Mouse (Mus musculus): ENCODE results near the gene Slc38a6. TPM values are rescaled to one million over a fixed set of nuclear protein-coding genes. Genes with fewer than 3 reads are reported as not detected.

Gene Slc38a6
- polyA plus RNA-seq, 1 experiment, result 26.0 TPM

DNA sequence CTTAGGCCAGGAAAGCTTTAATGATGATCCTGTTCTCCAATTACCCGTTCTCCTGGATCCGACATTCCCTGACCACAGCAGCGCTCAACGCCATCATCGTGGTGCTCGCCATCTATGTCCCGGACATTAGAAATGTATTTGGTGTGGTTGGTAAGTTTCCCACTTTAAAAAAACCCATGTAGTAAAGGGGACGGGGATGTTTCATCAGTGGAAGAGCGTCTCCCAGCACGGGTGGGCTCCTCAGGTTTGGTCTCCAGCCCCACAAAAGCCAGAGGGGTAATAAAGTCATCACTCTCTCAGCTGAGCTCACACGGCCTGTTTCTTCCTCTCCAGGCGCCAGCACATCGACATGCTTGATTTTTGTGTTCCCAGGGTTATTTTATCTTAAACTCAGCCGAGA, 65.2 kb downstream of the Slc38a6 start:
- Histone ChIP-seq H3K4me3 (ENCODE audit: insufficient read depth, low read length) (no peak overlapping the region), H3K4me1 (ENCODE audit: control insufficient read depth, insufficient read depth, low read length) (peaks cover 6% of the 10 kb centered on the region), H3K27ac (ENCODE audit: insufficient read depth, low read length) (no peak overlapping the region)
- TF ChIP-seq POLR2A (IDR thresholded peaks at IDR 0.05; ENCODE audit: low read depth, low read length) (no peak), CTCF (IDR thresholded peaks at IDR 0.05; ENCODE audit: borderline replicate concordance, insufficient read depth, low read length) (no peak)

DNA sequence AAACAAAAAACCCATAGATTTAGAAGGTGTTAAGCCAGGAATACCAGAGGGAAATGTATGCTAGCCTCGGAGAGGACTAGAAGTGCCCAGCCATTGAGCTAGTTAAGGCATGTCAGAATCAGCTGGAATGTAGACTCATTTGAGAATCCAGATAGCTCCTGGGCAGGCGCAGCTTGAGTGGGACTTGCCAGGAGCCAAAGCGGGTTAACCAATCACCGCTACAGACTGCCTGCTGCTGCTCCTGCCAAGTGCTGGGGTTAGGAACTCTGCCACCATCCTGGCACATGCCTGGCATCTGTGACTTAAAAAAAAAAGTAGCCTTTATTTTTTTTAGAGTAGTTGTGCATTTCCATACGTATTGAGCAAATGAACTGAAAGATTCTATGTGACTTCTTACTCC, 66.8 kb downstream of the Slc38a6 start:
- peaks cover 6% of the 10 kb centered on the region for H3K4me1 ChIP-seq (ENCODE audit: control insufficient read depth, insufficient read depth, low read length)
- no peak overlapping the region for H3K4me3 ChIP-seq (ENCODE audit: insufficient read depth, low read length)
- TF ChIP-seq POLR2A (IDR thresholded peaks at IDR 0.05; ENCODE audit: low read depth, low read length), result no peak
- TF ChIP-seq CTCF (IDR thresholded peaks at IDR 0.05; ENCODE audit: borderline replicate concordance, insufficient read depth, low read length), result no peak
- H3K27ac ChIP-seq (ENCODE audit: insufficient read depth, low read length), result no peak overlapping the region

DNA sequence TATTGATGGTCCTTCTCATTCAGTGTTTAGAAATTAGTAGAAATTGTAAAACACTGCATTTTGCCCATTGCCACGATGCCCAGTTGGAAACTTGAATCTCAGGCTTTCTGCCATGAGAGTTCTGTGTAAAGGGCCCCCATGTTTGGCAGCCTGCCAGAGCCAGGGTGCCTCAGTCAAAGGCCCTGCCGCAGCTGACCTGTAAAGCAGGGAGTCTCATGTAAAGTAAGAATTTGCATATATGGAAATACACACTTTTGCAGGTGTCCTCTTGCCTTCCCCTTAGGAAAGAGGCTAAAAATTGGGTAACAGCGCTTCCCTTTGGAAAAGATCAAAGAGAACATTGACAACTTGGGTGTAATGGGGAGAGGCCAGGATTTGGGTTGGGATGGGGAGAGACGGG, 67.9 kb downstream of the Slc38a6 start:
- H3K4me1 ChIP-seq (ENCODE audit: control insufficient read depth, insufficient read depth, low read length), result peaks cover 6% of the 10 kb centered on the region
- TF ChIP-seq POLR2A (IDR thresholded peaks at IDR 0.05; ENCODE audit: low read depth, low read length), result no peak
- no peak for TF ChIP-seq CTCF (IDR thresholded peaks at IDR 0.05; ENCODE audit: borderline replicate concordance, insufficient read depth, low read length)
- H3K4me3 ChIP-seq (ENCODE audit: insufficient read depth, low read length), result no peak overlapping the region

DNA sequence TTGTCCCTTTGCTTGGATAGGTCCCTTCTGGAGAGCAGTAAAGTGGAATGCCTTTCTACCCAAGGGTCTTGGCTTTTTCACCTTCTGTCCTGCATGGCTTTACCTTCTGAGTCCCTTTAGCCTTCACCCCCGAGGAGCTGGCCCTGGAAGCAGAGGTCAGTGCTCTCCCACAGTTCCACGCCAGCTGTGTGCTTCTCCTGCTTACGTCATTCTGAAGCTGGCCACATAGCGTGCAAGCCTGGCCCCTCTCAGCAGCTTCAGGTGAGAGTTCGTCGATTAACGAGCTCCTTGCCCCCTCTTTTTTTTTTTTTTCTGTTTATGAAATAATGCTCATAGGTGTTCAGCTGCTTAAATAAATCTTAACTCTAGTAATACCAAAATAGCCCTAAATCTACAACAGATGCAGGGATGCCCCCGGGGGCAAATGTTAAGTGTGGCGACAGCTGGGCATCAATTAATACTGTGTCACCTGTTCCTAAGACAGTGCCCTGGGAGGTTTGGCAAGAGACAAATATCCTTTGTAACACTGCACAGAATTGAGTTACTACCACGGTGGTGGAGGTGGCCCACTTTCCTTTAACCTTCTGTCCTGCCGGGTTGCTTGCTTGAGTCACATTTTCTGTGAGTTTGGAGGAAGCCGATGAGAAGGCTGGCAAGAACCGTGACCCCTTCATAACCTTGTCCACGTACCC, 68.7 kb downstream of the Slc38a6 start:
- H3K4me3 ChIP-seq (ENCODE audit: insufficient read depth, low read length), result no peak overlapping the region
- TF ChIP-seq POLR2A (IDR thresholded peaks at IDR 0.05; ENCODE audit: low read depth, low read length) (no peak), CTCF (IDR thresholded peaks at IDR 0.05; ENCODE audit: borderline replicate concordance, insufficient read depth, low read length) (no peak)
- H3K27ac ChIP-seq (ENCODE audit: insufficient read depth, low read length), result no peak overlapping the region
- H3K4me1 ChIP-seq (ENCODE audit: control insufficient read depth, insufficient read depth, low read length), result peaks cover 6% of the 10 kb centered on the region

More for the DNA sequence above, 67.9 kb downstream of the Slc38a6 start:
- H3K27ac ChIP-seq (ENCODE audit: insufficient read depth, low read length), result no peak overlapping the region

DNA sequence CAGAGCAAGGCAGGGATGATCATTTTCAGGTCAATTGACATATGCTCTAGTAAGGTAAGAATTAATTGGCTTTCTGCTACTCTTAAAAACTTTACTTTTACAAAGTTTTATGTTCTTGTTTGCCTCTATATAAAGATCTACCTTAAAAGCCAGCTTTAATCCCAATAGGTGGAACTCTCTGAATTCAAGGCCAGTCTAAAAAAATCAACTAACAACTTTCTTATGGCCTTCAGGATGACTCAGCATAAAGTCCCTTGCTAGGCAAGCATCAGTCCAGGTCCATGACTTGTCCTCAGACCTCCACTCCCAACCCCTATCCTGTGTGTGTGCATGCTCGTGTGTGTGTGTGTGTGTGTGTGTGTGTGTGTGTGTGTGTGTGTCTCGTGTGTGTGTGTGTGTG, 70.1 kb downstream of the Slc38a6 start:
- no peak overlapping the region for H3K4me3 ChIP-seq (ENCODE audit: insufficient read depth, low read length)
- H3K27ac ChIP-seq (ENCODE audit: insufficient read depth, low read length), result peak overlapping the region; percentile 26; the same call in 1 of the 2 replicates
- H3K4me1 ChIP-seq (ENCODE audit: control insufficient read depth, insufficient read depth, low read length), result 0 out of 2 replicates have a peak, but pooled peaks cover under 1% of the 10 kb centered on the region
- TF ChIP-seq CTCF (IDR thresholded peaks at IDR 0.05; ENCODE audit: borderline replicate concordance, insufficient read depth, low read length) (no peak), POLR2A (IDR thresholded peaks at IDR 0.05; ENCODE audit: low read depth, low read length) (no peak)

DNA sequence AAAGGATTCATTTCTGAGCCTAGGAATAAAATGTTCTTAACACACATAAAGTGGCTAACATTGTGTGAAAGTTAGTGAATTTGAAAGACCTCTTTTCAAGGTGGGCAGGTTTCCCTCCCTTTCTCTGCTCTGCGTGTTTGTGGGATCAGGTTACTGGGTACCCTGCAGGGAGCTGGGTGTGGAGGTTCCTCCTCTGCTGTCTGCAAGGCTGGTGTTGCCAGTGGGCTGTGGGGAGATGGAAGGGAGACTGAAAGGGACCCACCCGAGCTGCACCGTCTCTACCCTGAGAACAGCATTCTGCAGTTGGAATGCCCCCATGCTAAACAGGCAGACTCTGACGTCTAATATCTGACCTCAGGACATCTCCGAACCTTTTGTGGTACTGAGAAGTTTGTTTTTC, 70.7 kb downstream of the Slc38a6 start:
- Histone ChIP-seq H3K4me1 (ENCODE audit: control insufficient read depth, insufficient read depth, low read length) (no peaks in the 10 kb centered on the region), H3K27ac (ENCODE audit: insufficient read depth, low read length) (no peak overlapping the region), H3K4me3 (ENCODE audit: insufficient read depth, low read length) (no peak overlapping the region)
- TF ChIP-seq POLR2A (IDR thresholded peaks at IDR 0.05; ENCODE audit: low read depth, low read length), result no peak
- TF ChIP-seq CTCF (IDR thresholded peaks at IDR 0.05; ENCODE audit: borderline replicate concordance, insufficient read depth, low read length), result no peak

DNA sequence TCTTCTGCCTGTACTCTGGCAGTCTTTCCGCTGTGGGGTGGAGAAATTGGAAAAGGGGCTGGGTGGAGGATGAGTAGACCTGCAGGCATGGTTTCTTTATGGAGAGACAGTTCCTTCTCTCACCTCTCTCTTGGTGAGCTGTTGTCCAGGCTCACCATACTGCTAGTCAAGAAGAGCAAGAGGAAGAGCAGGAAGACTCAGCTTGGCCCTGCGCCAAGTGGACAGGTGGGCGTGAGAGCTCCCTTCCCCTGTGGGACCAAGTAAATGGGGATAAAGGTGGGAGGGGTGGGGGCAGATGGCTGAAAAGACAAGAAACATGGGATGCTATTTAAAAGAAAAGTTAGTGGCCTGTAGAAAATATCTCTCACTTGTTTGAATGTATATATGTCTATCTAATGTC, 71.2 kb downstream of the Slc38a6 start:
- no peak overlapping the region for H3K27ac ChIP-seq (ENCODE audit: insufficient read depth, low read length)
- no peak overlapping the region for H3K4me3 ChIP-seq (ENCODE audit: insufficient read depth, low read length)
- TF ChIP-seq POLR2A (IDR thresholded peaks at IDR 0.05; ENCODE audit: low read depth, low read length) (no peak), CTCF (IDR thresholded peaks at IDR 0.05; ENCODE audit: borderline replicate concordance, insufficient read depth, low read length) (no peak)
- H3K4me1 ChIP-seq (ENCODE audit: control insufficient read depth, insufficient read depth, low read length), result no peaks in the 10 kb centered on the region

DNA sequence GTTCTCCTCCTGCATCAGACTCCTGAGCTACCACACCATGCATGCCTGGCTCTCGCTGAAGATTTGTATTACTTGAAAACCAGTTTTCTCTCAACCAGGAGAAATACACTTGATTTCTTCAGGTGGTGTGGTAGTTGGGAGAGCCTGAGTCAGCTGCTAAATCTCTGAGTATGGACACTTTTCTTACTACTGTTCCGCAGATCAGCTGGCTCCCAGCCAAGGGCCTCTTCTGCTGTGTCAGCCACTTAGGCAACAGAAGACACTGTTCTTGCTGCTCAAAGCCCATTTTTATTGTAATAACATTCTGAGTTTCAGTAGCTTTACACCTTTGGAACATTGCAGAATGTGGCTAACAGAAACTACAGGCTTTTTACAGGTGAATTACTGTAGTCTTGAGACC, 72.1 kb downstream of the Slc38a6 start:
- H3K4me3 ChIP-seq (ENCODE audit: insufficient read depth, low read length), result no peak overlapping the region
- TF ChIP-seq CTCF (IDR thresholded peaks at IDR 0.05; ENCODE audit: borderline replicate concordance, insufficient read depth, low read length) (no peak), POLR2A (IDR thresholded peaks at IDR 0.05; ENCODE audit: low read depth, low read length) (no peak)
- H3K4me1 ChIP-seq (ENCODE audit: control insufficient read depth, insufficient read depth, low read length), result no peaks in the 10 kb centered on the region
- no peak overlapping the region for H3K27ac ChIP-seq (ENCODE audit: insufficient read depth, low read length)

DNA sequence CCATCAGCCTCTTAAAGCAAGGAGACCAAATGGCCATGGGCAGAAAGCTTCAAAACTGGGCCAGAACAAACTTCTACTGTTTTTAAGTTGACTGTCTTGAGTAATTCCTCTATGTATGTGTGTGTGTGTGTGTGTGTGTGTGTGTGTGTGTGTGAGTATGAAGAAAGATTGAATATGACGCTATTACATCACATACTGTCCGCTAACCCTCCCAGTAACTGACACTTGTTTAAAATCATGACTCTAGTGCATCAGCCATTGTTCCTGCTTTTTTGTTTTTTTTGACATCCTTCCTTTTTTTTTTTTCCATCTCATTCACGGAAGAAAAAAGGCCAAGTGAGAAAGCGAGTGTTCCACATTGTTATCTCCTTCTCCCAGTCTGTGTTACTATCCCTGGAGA, 72.9 kb downstream of the Slc38a6 start:
- Histone ChIP-seq H3K4me1 (ENCODE audit: control insufficient read depth, insufficient read depth, low read length) (no peaks in the 10 kb centered on the region), H3K27ac (ENCODE audit: insufficient read depth, low read length) (no peak overlapping the region), H3K4me3 (ENCODE audit: insufficient read depth, low read length) (no peak overlapping the region)
- TF ChIP-seq POLR2A (IDR thresholded peaks at IDR 0.05; ENCODE audit: low read depth, low read length) (no peak), CTCF (IDR thresholded peaks at IDR 0.05; ENCODE audit: borderline replicate concordance, insufficient read depth, low read length) (no peak)

DNA sequence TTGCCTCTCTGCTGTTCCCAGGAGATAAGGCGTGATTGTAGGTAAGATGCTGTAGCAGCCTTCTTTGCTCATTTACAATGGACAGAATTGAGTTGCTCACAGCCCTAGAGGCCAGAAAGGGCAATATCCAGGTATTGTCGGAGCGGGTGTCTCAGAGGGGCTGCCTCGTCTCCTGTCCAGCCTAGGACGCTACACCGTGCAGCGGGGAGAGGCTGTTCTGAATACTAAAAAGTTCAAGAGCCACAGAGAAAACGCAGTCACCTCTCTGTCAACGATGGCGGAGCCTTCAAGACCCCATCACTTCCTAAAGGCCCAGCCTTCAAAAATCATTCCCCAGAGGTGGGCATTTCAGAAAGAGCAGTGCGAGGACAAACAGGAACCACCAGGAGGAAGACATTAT, 74.6 kb downstream of the Slc38a6 start:
- TF ChIP-seq CTCF (IDR thresholded peaks at IDR 0.05; ENCODE audit: borderline replicate concordance, insufficient read depth, low read length) (no peak), POLR2A (IDR thresholded peaks at IDR 0.05; ENCODE audit: low read depth, low read length) (no peak)
- Histone ChIP-seq H3K4me3 (ENCODE audit: insufficient read depth, low read length) (no peak overlapping the region), H3K27ac (ENCODE audit: insufficient read depth, low read length) (no peak overlapping the region), H3K4me1 (ENCODE audit: control insufficient read depth, insufficient read depth, low read length) (no peaks in the 10 kb centered on the region)

Data from embryonic fibroblast, embryonic 13.5 days (primary cell).